Mouse (Mus musculus): Measurements from ENCODE around the gene Chst10. TPM values are rescaled to one million over a fixed set of nuclear protein-coding genes. Genes with fewer than 3 reads are reported as not detected.

Chst10 gene
- total RNA-seq (2014; rRNA removed; ENCODE audit: low replicate concordance) (0.04 TPM in 1 of 2 replicates, not detected in the other), polyA plus RNA-seq (2015; fragmentation: Nextera tagmentation; extraction: Ambion mirVana) (0.54 and 0.55 TPM in 2 replicates)

DNA sequence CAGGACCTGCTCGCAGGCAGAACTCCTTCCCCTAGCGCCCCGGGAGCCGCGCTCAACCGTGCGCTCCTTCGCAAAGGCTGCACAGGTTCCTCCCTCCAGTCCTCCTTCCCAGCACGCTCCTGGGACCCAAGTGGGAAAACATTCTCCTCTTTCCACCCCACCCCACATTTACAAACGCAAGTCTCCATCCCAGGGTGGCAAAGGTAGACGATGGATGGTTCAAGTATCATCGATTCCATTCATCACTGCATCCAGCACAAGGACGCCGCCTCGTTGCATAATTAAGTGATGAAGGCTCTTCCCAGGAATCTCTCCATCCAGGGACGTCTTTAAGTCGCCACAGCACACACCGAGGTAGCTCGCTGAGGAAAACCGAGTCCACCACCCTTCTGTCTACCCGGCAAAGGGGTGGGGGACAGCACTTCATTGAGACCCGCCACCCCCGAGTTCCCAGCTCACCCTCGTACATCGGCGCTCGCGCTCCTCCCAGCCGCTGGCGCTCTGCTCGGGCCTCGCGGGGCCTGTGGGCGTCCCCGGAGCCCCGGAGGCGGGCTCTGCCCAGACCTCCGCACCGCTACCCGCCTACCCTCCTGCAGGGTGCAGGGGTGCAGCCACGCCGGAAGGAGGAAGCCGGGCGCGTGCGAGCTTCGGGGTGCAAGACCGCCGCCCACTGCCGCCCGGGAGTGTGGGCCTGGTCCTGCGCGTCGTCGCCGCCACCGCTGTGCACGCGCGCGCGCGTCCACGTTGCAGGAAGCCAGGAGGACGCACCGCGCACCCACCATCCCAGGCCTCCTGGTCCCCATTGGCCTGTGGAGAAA is at the start of gene Chst10:
TSS of gene Chst10 (minus strand) at position 731 of the 818 bp plus-strand sequence.
- WGBS: under 1% methylated on average over 67 of the region's 67 CpGs
- peak; percentile 70 for ATAC-seq (ENCODE audit: insufficient read depth, low read depth)
- no peak within 1 kb of the TSS for H3K27ac ChIP-seq (ENCODE audit: low read depth)

DNA sequence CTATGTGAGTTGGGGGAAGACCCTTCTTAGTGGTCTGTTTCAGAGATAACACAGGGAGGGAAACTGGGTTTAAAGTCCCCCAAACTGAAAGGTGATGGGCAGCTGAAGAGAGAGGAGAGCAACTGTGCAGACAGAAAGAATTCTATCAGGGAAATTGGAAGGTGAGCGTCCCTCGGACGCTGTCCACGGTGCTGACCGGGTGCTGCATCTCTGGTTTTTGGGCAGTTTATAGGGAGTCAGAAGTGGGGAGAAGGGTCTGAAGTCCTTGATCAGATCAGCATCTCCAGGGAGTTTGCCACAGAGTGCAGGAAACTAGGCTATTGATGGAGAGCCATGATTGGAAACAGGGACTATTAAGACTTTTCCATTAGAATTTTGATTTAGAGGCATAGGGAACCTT is 41.6 kb upstream of the Chst10 start:
- Histone ChIP-seq H3K9ac (replicated peaks; ENCODE audit: low read depth, low read length) (no peak overlapping the region), H3K27me3 (ENCODE audit: control insufficient read depth, insufficient read depth, low read length) (no peaks in the 10 kb centered on the region), H3K4me2 (ENCODE audit: low read depth, low read length) (no peak overlapping the region), H3K4me3 (ENCODE audit: low read depth, low read length) (no peak overlapping the region), H3K9me3 (replicated peaks; ENCODE audit: control insufficient read depth, low read length) (no peaks in the 10 kb centered on the region), H3K36me3 (replicated peaks; ENCODE audit: control insufficient read depth, insufficient read depth, low read length) (no peaks in the 10 kb centered on the region), H3K4me1 (ENCODE audit: control insufficient read depth, insufficient read depth) (no peaks in the 10 kb centered on the region), H3K27ac (ENCODE audit: low read depth) (no peak overlapping the region)
- no peak for DNase-seq (ENCODE audit: low spot score)
- 2% methylated on average over 5 of the region's 5 CpGs for WGBS
- ATAC-seq (ENCODE audit: insufficient read depth, low read depth): no peak
- no peak for TF ChIP-seq CTCF (IDR thresholded peaks at IDR 0.05; ENCODE audit: low read depth)
- no peak for TF ChIP-seq EP300 (IDR thresholded peaks at IDR 0.05; ENCODE audit: low read depth)

More for the DNA sequence above, at the start of gene Chst10:
- Histone ChIP-seq H3K4me3 (ENCODE audit: low read depth, low read length) (peak within 1 kb of the TSS; percentile 58), H3K9ac (replicated peaks; ENCODE audit: low read depth, low read length) (no peak within 1 kb of the TSS; the same call in 1 of the 2 replicates), H3K4me2 (ENCODE audit: low read depth, low read length) (peak within 1 kb of the TSS; percentile 82), H3K27me3 (ENCODE audit: control insufficient read depth, insufficient read depth, low read length) (peaks cover 13% of the 10 kb centered on the region), H3K4me1 (ENCODE audit: control insufficient read depth, insufficient read depth) (no peaks in the 10 kb centered on the region), H3K9me3 (replicated peaks; ENCODE audit: control insufficient read depth, low read length) (no peaks in the 10 kb centered on the region), H3K36me3 (replicated peaks; ENCODE audit: control insufficient read depth, insufficient read depth, low read length) (no peaks in the 10 kb centered on the region)
- peak; percentile 8 for DNase-seq (ENCODE audit: low spot score)
- TF ChIP-seq EP300 (IDR thresholded peaks at IDR 0.05; ENCODE audit: low read depth) (no peak), CTCF (IDR thresholded peaks at IDR 0.05; ENCODE audit: low read depth) (no peak)

DNA sequence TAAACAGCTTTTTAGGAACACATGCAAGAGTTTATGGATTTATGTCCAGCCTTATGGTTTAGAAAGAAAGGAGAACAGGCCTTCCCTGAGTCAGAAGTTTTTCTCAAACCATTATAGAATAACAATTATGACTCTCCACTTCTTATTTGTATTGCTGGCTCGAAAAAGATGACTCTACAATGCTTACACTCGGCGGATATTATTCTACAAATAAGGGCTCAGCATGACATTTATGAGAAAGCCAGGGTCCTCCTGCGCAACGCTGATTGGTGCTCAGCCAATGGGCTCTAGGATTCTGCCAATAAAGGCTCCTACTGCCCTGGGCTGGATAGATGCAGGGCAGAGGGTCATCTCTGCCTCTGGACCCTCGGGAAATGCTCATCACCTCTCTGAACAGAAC is 40.9 kb upstream of the Chst10 start, which contains the start of gene Nms:
TSS of gene Nms (plus strand) at position 301 of the 400 bp plus-strand sequence.
- 68% methylated on average over 6 of the region's 6 CpGs for WGBS
- no peak within 1 kb of the TSS for H3K4me2 ChIP-seq (ENCODE audit: low read depth, low read length)
- no peak within 1 kb of the TSS for H3K4me3 ChIP-seq (ENCODE audit: low read depth, low read length)
- no peaks in the 10 kb centered on the region for H3K9me3 ChIP-seq (replicated peaks; ENCODE audit: control insufficient read depth, low read length)
- TF ChIP-seq CTCF (IDR thresholded peaks at IDR 0.05; ENCODE audit: low read depth) (no peak), EP300 (IDR thresholded peaks at IDR 0.05; ENCODE audit: low read depth) (no peak)
- no peaks in the 10 kb centered on the region for H3K4me1 ChIP-seq (ENCODE audit: control insufficient read depth, insufficient read depth)
- no peak for DNase-seq (ENCODE audit: low spot score)
- H3K9ac ChIP-seq (replicated peaks; ENCODE audit: low read depth, low read length): no peak within 1 kb of the TSS
- no peak within 1 kb of the TSS for H3K27ac ChIP-seq (ENCODE audit: low read depth)
- H3K27me3 ChIP-seq (ENCODE audit: control insufficient read depth, insufficient read depth, low read length): no peaks in the 10 kb centered on the region
- ATAC-seq (ENCODE audit: insufficient read depth, low read depth): no peak
- no peaks in the 10 kb centered on the region for H3K36me3 ChIP-seq (replicated peaks; ENCODE audit: control insufficient read depth, insufficient read depth, low read length)

DNA sequence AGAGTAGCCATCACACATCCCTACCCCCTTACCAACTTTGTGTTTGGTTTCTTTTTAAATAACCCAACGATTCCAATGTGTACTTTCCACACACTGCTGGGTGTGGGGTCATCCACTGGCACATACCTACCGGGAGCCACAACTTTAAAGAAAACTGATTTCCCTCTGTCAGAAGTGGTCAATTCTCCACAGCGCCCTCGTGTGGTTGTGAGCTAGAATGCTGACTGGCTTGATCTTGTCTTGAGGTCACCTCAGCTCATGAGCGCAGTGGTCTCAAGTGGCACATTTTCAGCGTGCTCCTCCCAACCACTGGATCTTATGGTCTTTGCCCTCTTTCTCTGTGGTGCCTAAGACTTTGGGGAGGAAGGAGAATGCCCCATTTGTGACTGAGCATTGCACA is 38.8 kb upstream of the Chst10 start:
- H3K27ac ChIP-seq (ENCODE audit: low read depth): no peak overlapping the region
- WGBS: 23% methylated on average over 6 of the region's 6 CpGs
- DNase-seq (ENCODE audit: low spot score): peak; percentile 6
- no peak overlapping the region for H3K9ac ChIP-seq (replicated peaks; ENCODE audit: low read depth, low read length)
- no peak overlapping the region for H3K4me2 ChIP-seq (ENCODE audit: low read depth, low read length)
- no peaks in the 10 kb centered on the region for H3K27me3 ChIP-seq (ENCODE audit: control insufficient read depth, insufficient read depth, low read length)
- H3K36me3 ChIP-seq (replicated peaks; ENCODE audit: control insufficient read depth, insufficient read depth, low read length): no peaks in the 10 kb centered on the region
- ATAC-seq (ENCODE audit: insufficient read depth, low read depth): no peak
- TF ChIP-seq EP300 (IDR thresholded peaks at IDR 0.05; ENCODE audit: low read depth) (no peak), CTCF (IDR thresholded peaks at IDR 0.05; ENCODE audit: low read depth) (peak; percentile 49)
- H3K9me3 ChIP-seq (replicated peaks; ENCODE audit: control insufficient read depth, low read length): no peaks in the 10 kb centered on the region
- H3K4me3 ChIP-seq (ENCODE audit: low read depth, low read length): no peak overlapping the region
- H3K4me1 ChIP-seq (ENCODE audit: control insufficient read depth, insufficient read depth): no peaks in the 10 kb centered on the region

DNA sequence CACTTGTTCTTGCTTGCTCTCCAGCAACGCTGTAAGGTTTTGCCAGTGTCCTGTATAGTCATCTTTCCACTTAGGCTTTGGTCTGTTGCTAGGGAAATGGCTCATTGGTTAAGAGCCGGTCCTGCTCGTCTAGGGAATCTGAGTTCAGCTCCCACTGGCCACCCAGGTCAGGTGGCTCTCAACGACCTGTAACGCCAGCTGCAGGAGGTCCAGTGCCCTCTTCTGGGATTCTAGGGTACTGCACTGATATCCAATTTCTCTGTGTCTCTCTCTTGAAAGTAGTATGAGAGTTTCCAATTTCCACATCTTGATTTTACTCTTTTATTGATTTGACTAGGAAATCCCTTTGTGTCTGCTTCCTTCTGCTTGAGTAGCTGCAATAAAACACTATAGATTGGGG is 36.7 kb upstream of the Chst10 start:
- DNase-seq (ENCODE audit: low spot score) (no peak), ATAC-seq (ENCODE audit: insufficient read depth, low read depth) (no peak)
- H3K9ac ChIP-seq (replicated peaks; ENCODE audit: low read depth, low read length): no peak overlapping the region
- 37% methylated on average over 5 of the region's 5 CpGs for WGBS
- no peaks in the 10 kb centered on the region for H3K36me3 ChIP-seq (replicated peaks; ENCODE audit: control insufficient read depth, insufficient read depth, low read length)
- H3K4me2 ChIP-seq (ENCODE audit: low read depth, low read length): no peak overlapping the region
- TF ChIP-seq CTCF (IDR thresholded peaks at IDR 0.05; ENCODE audit: low read depth) (peak; percentile 28; the same call in 1 of the 2 replicates), EP300 (IDR thresholded peaks at IDR 0.05; ENCODE audit: low read depth) (no peak)
- no peaks in the 10 kb centered on the region for H3K27me3 ChIP-seq (ENCODE audit: control insufficient read depth, insufficient read depth, low read length)
- H3K27ac ChIP-seq (ENCODE audit: low read depth): no peak overlapping the region
- no peaks in the 10 kb centered on the region for H3K4me1 ChIP-seq (ENCODE audit: control insufficient read depth, insufficient read depth)
- no peaks in the 10 kb centered on the region for H3K9me3 ChIP-seq (replicated peaks; ENCODE audit: control insufficient read depth, low read length)
- no peak overlapping the region for H3K4me3 ChIP-seq (ENCODE audit: low read depth, low read length)

Data from heart, postnatal 0 days (tissue).